Mouse (Mus musculus) small intestine, adult 2 months (tissue): Measurements from ENCODE around the gene Map4k4. TPM values are rescaled to one million over a fixed set of nuclear protein-coding genes. Genes with fewer than 3 reads are reported as not detected.

Source experiments
- H3K27ac ChIP-seq: fragments of 200-500 bp; 2 replicates; pipeline ENCODE4 v1.5.1; 2012; ENCODE audit warnings: low read depth, low read length, control low read depth, inconsistent platforms; ENCODE audit not compliant: insufficient read depth
- H3K27me3 ChIP-seq: fragments of 200-500 bp; 2 replicates; pipeline ENCODE4 v1.6.1; 2012; ENCODE audit warnings: mild to moderate bottlenecking, moderate library complexity, low read length, inconsistent platforms; ENCODE audit not compliant: control insufficient read depth, insufficient read depth
- H3K36me3 ChIP-seq: fragments of 200-500 bp; 2 replicates; pipeline ENCODE4 v1.6.1; 2012; ENCODE audit warnings: mild to moderate bottlenecking, low read length, control low read depth, inconsistent platforms; ENCODE audit not compliant: control insufficient read depth, insufficient read depth
- H3K4me1 ChIP-seq: fragments of 200-500 bp; 2 replicates; pipeline ENCODE4 v1.6.1; 2012; ENCODE audit warnings: low read length, inconsistent platforms, mixed read lengths; ENCODE audit not compliant: control insufficient read depth, insufficient read depth, insufficient read length
- H3K4me3 ChIP-seq: fragments of 200-500 bp; 2 replicates; pipeline ENCODE4 v1.5.1; 2012; ENCODE audit warnings: low read depth, mild to moderate bottlenecking, control low read depth, inconsistent platforms, low read length, moderate library complexity
- CTCF ChIP-seq: fragments of 200-500 bp; IDR thresholded peaks from 2 replicates; pipeline ENCODE4 v1.5.1; 2012; ENCODE audit warnings: low read depth, mild to moderate bottlenecking, control low read depth, inconsistent platforms, low read length, moderate library complexity, mixed read lengths; ENCODE audit not compliant: insufficient replicate concordance, insufficient read length; ENCODE audit errors: extremely low read depth
- POLR2A ChIP-seq: fragments of 200-500 bp; IDR thresholded peaks from 2 replicates; pipeline ENCODE4 v1.6.1; 2012; ENCODE audit warnings: low read depth, mild to moderate bottlenecking, control low read depth, inconsistent platforms, low read length, moderate library complexity
- WGBS: fragments of 180-500 bp; shearing (Covaris S2); methylation state at CpG from one replicate; pipeline ENCODE4 v1.1.7; 2018; 5-methylcytosine and 5-hydroxymethylcytosine counted together
- polyA plus RNA-seq: library from polyadenylated mRNA; depleted of rRNA; stranded (reverse); fragments of >200 nt; gene quantifications from 2 replicates; pipeline ENCODE4 v1.2.3, GENCODE M21; 2012

Map4k4 gene
- polyA plus RNA-seq, 1 experiment: 41.0 TPM

DNA sequence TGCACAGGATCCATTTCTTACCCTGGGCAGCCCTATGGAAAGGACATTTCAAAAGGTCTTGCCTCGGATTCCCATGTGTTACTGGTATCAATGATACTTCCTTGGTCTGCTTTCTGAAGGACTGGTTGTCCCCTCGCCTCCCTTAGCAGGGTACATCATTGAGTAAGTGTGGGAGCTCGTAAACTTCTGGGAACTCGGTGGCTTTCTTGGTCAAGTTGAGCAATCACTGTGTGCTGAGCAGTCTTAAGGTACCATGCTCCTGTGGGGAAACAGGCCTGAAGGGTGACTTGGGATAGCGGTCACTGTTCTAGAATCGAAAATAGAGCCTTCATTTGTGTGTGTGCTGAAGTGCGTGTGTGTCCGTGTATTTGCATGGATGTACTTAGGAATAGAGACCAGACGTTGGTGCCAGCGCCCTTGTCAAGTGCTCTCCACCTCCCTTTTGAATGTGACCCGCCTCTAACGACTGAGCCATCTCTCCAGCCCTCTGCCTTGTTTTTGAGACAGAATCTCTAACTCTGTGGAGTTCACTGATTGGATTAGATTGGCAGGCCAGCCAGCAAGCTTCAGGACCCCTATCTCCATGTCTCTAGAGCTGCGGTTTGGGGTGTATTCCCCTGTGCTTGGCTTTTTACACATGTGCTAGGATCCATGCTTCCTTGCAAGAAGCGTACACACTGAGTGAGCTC is 129.7 kb downstream of the Map4k4 start:
- Histone ChIP-seq H3K36me3 (peaks cover 5% of the 10 kb centered on the region), H3K27me3 (no peaks in the 10 kb centered on the region), H3K4me1 (no peaks in the 10 kb centered on the region), H3K27ac (no peak overlapping the region), H3K4me3 (no peak overlapping the region)
- WGBS: 80% methylated on average over 14 of the region's 14 CpGs
- no peak for TF ChIP-seq CTCF
- no peak for TF ChIP-seq POLR2A

GRCm38 (mm10) chr1:40030976-40031356 is 130.3 kb downstream of the Map4k4 start:
- Histone ChIP-seq H3K27me3 (no peaks in the 10 kb centered on the region), H3K4me1 (no peaks in the 10 kb centered on the region), H3K36me3 (peaks cover 3% of the 10 kb centered on the region; the same call in 1 of the 2 replicates), H3K27ac (no peak overlapping the region), H3K4me3 (no peak overlapping the region)
- WGBS: 91% methylated on average over 8 of the region's 8 CpGs
- no peak for TF ChIP-seq CTCF
- no peak for TF ChIP-seq POLR2A

GRCm38 (mm10) chr1:40031626-40032025 is 130.9 kb downstream of the Map4k4 start:
- Histone ChIP-seq H3K4me3 (no peak overlapping the region), H3K36me3 (no peaks in the 10 kb centered on the region; the same call in 1 of the 2 replicates), H3K27me3 (no peaks in the 10 kb centered on the region), H3K4me1 (no peaks in the 10 kb centered on the region), H3K27ac (no peak overlapping the region)
- whole genome bisulfite sequencing: 61% methylated on average over 2 of the region's 2 CpGs
- no peak for TF ChIP-seq CTCF
- no peak for TF ChIP-seq POLR2A

DNA sequence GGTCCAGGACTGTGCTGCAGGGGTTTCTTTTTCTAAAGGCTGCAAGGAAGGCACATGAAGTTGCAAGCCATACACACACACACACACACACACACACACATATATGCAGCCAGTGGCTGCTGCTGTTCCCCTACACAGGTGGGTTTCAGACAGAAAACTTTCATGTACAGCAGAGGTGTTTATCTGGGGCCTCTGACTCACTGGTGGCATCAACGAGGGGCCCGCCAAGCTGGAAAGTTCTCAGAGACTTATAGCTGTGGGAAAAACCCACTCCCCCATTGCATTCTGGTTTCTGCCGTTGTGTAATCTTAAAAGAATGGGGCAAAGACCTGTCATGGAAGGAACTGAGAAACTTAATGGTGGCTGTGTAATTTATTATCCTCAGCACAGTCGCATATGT is 132.6 kb downstream of the Map4k4 start:
- no peak for TF ChIP-seq POLR2A
- no peak for TF ChIP-seq CTCF
- Histone ChIP-seq H3K27ac (no peak overlapping the region), H3K4me1 (no peaks in the 10 kb centered on the region), H3K4me3 (no peak overlapping the region), H3K27me3 (no peaks in the 10 kb centered on the region), H3K36me3 (no peaks in the 10 kb centered on the region)
- 45% methylated on average over 4 of the region's 4 CpGs for WGBS

DNA sequence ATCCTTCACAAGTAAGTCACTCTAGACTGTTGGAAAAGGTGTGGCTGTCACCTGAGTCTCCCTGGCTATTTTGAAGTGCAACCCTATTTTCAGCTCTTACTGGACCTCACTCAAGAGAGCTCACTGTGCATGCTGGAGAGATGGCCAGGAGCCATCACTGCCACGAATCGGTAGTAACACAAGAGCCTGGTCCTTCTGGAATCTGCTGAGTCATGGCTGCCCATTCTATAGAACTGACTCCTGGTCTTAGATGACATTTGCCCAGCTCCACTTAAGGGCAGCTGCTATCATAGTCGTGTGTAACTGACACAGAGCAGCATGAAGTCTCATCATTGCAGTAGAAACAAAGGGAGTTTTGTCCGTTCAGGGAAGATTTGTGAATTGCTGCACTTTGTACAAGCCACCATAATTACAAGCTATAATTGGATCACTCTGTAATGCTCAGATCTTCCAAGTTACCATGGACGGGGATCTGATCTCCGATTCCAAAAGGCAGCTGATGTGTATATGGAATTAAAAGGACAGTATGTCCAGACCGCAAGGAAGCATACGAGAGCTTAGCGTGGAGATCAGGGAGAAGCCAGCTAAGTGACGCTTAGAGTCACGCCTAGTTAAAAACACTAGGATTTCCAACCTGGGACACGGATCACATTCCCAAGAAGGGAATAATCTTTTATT is 133.2 kb downstream of the Map4k4 start:
- TF ChIP-seq CTCF (no peak), POLR2A (no peak)
- Histone ChIP-seq H3K4me1 (no peaks in the 10 kb centered on the region), H3K4me3 (no peak overlapping the region), H3K36me3 (no peaks in the 10 kb centered on the region), H3K27me3 (no peaks in the 10 kb centered on the region), H3K27ac (no peak overlapping the region)
- 53% methylated on average over 12 of the region's 12 CpGs for WGBS

GRCm38 (mm10) chr1:40037831-40038230 is 137.1 kb downstream of the Map4k4 start:
- no peak for TF ChIP-seq CTCF
- no peaks in the 10 kb centered on the region for H3K36me3 ChIP-seq
- H3K4me3 ChIP-seq: no peak overlapping the region
- WGBS: 83% methylated on average over 6 of the region's 6 CpGs
- H3K27ac ChIP-seq: no peak overlapping the region
- H3K27me3 ChIP-seq: no peaks in the 10 kb centered on the region
- no peaks in the 10 kb centered on the region for H3K4me1 ChIP-seq

DNA sequence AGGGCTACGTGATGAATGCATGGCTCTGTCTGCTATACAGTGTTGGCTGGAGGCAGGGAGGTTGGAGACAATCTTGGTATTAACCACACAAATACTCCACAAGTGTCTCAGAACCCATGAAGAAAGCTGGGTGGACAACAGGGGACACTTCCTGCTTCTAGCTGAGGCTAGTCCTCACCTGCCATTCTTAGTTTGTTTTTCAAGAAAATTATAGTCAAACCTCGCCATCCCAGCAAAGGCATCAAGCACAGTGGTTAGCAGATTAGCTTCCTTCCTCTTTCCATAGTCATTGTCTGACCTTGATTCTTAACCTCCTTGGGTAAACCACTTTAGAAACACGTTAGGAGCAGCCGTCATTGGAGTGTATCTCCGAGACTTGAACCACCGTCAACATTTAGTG is 145.0 kb downstream of the Map4k4 start:
- H3K4me3 ChIP-seq: no peak overlapping the region
- H3K27ac ChIP-seq: no peak overlapping the region
- no peaks in the 10 kb centered on the region for H3K4me1 ChIP-seq
- no peaks in the 10 kb centered on the region for H3K36me3 ChIP-seq
- WGBS: 54% methylated on average over 6 of the region's 6 CpGs
- TF ChIP-seq POLR2A (no peak), CTCF (no peak)
- no peaks in the 10 kb centered on the region for H3K27me3 ChIP-seq
